Mouse (Mus musculus) ES-E14 (cell line): ENCODE measurements at regions not wholly inside any gene's neighbourhood (a gene's known extent, or its start where the extent isn't known, plus 50 kb on each side); places are given as distances from the start of the nearest gene placed in this dataset.

Experiments
- CHD2 ChIP-seq: IDR thresholded peaks from 2 replicates; pipeline ENCODE4 v1.6.1; 2014; ENCODE audit warnings: mild to moderate bottlenecking, low read depth, low read length, inconsistent platforms
- MAFK ChIP-seq: IDR thresholded peaks from 2 replicates; pipeline ENCODE4 v1.6.1; 2014; ENCODE audit warnings: mild to moderate bottlenecking, low read depth, low read length, inconsistent platforms; ENCODE audit not compliant: insufficient read depth
- ZC3H11A ChIP-seq: IDR thresholded peaks from 2 replicates; pipeline ENCODE4 v1.6.1; 2012; ENCODE audit warnings: low read depth, mild to moderate bottlenecking, inconsistent platforms, low read length, borderline replicate concordance

DNA sequence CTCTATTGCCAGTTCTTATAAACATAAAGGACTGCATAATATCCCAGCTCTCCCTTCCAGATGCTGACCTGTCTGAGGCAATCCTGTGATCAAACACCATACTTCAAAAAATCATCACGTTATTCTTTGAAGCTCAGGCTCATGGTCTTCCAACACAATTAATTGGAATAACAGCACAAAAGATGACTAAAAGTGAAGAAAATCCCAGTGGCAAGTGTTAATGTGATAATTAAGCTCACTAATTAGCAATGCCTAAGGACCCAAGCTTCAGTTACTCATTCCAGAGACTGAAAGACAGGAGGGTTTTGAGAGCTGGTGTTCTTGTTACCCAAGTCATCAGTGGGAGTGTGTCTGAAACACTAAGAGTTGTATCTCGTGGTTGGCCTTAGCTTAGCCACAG lies 363.5 kb upstream of the Myt1l start:
- TF ChIP-seq CHD2, result no peak
- TF ChIP-seq ZC3H11A, result no peak
- TF ChIP-seq MAFK, result no peak
